Mouse (Mus musculus) lung, adult 2 months (tissue): ENCODE results near the gene Gm42957. TPM values are rescaled to one million over a fixed set of nuclear protein-coding genes. Genes with fewer than 3 reads are reported as not detected.
A peak's percentile ranks its signal among the peaks of the same experiment; 100 is the strongest.

Source experiments
- DNase-seq: peaks from one replicate; pipeline ENCODE4 v3.0.0; 2022
- H3K4me1 ChIP-seq: fragments of 200-500 bp; 2 replicates; pipeline ENCODE4 v1.6.1; 2011; ENCODE audit warnings: low read length; ENCODE audit not compliant: control insufficient read depth, insufficient read depth
- H3K4me3 ChIP-seq: fragments of 200-500 bp; replicated peaks from 2 replicates; pipeline ENCODE3; 2011; ENCODE audit warnings: low read depth, mild to moderate bottlenecking, control low read depth, low read length; ENCODE audit errors: extremely low read depth
- CTCF ChIP-seq: fragments of 200-500 bp; IDR thresholded peaks from 2 replicates; pipeline ENCODE4 v1.5.1; 2011; ENCODE audit warnings: mild to moderate bottlenecking, low read length, control low read depth; ENCODE audit not compliant: insufficient read depth
- POLR2A ChIP-seq: fragments of 200-500 bp; IDR thresholded peaks from 2 replicates; pipeline ENCODE4 v1.6.1; 2011; ENCODE audit warnings: low read depth, mild to moderate bottlenecking, control low read depth, low read length, borderline replicate concordance; ENCODE audit errors: extremely low read depth
- WGBS: fragments of 180-500 bp; shearing (Covaris S2); methylation state at CpG from one replicate; pipeline ENCODE4 v1.1.7; 2018; 5-methylcytosine and 5-hydroxymethylcytosine counted together
- polyA plus RNA-seq: library from polyadenylated mRNA; depleted of rRNA; stranded (reverse); fragments of >200 nt; gene quantifications from 2 replicates; pipeline ENCODE4 v1.2.3, GENCODE M21; 2012; rRNA removed

Gm42957 gene
- 0.02 and 0.18 TPM in 2 replicates for polyA plus RNA-seq

- Histone ChIP-seq H3K4me3 (peak within 1 kb of the TSS; percentile 96), H3K4me1 (peaks cover 12% of the 10 kb centered on the region)
- TF ChIP-seq CTCF, result no peak
- peak; percentile 58; the same call in 1 of the 2 replicates for TF ChIP-seq POLR2A
- 2% methylated on average over 60 of the region's 60 CpGs for WGBS
- peak; percentile 91 for DNase-seq
Observed at GRCm38 (mm10) chr3:96634928-96635879, at the start of gene Gm42957, which contains the start of gene Pex11b. TSS of gene Gm42957 (plus strand) at chr3:96635474. TSS of gene Pex11b (plus strand) at chr3:96635376.

- Histone ChIP-seq H3K4me1 (no peaks in the 10 kb centered on the region; the same call in 1 of the 2 replicates), H3K4me3 (no peak overlapping the region)
- no peak for DNase-seq
- WGBS, result 82% methylated on average over 4 of the region's 4 CpGs
- TF ChIP-seq POLR2A (no peak), CTCF (no peak)
Observed at GRCm38 (mm10) chr3:96590657-96591056, 44.6 kb upstream of the Gm42957 start.

- Histone ChIP-seq H3K4me3 (peak overlapping the region; percentile 90), H3K4me1 (peaks cover 10% of the 10 kb centered on the region)
- WGBS, result under 1% methylated on average over 10 of the region's 10 CpGs
- no peak for DNase-seq
- TF ChIP-seq CTCF (no peak), POLR2A (no peak)
Observed at GRCm38 (mm10) chr3:96593374-96593773, 41.9 kb upstream of the Gm42957 start.

- TF ChIP-seq CTCF, result no peak
- peak; percentile 77; the same call in 1 of the 2 replicates for TF ChIP-seq POLR2A
- peak within 1 kb of the TSS; percentile 90 for H3K4me3 ChIP-seq
- peak; percentile 95 for DNase-seq
- under 1% methylated on average over 37 of the region's 38 CpGs for WGBS
- peaks cover 10% of the 10 kb centered on the region for H3K4me1 ChIP-seq
Observed at GRCm38 (mm10) chr3:96593790-96594560, 41.3 kb upstream of the Gm42957 start, which contains the start of gene Polr3gl. TSS of gene Polr3gl (minus strand) at chr3:96594181.

GRCm38 (mm10) chr3:96594851-96595250 lies 40.4 kb upstream of the Gm42957 start:
- no peak for TF ChIP-seq POLR2A
- TF ChIP-seq CTCF, result no peak
- no peak overlapping the region for H3K4me3 ChIP-seq
- H3K4me1 ChIP-seq, result peaks cover 10% of the 10 kb centered on the region
- WGBS, result 90% methylated on average over 5 of the region's 5 CpGs
- no peak for DNase-seq

GRCm38 (mm10) chr3:96595661-96596060 lies 39.6 kb upstream of the Gm42957 start:
- WGBS, result 38% methylated on average over 6 of the region's 6 CpGs

GRCm38 (mm10) chr3:96596228-96596707 lies 39.0 kb upstream of the Gm42957 start, which contains the start of gene Ankrd34a:
TSS of gene Ankrd34a (plus strand) at chr3:96596636.
- TF ChIP-seq CTCF, result no peak
- no peak for TF ChIP-seq POLR2A
- H3K4me3 ChIP-seq, result peak within 1 kb of the TSS; percentile 69
- no peak for DNase-seq
- WGBS, result 3% methylated on average over 22 of the region's 23 CpGs
- peaks cover 10% of the 10 kb centered on the region for H3K4me1 ChIP-seq

More at GRCm38 (mm10) chr3:96595661-96596060, 39.6 kb upstream of the Gm42957 start:
- no peak overlapping the region for H3K4me3 ChIP-seq
- TF ChIP-seq CTCF, result no peak
- no peak for TF ChIP-seq POLR2A
- H3K4me1 ChIP-seq, result peaks cover 10% of the 10 kb centered on the region
- DNase-seq, result no peak

GRCm38 (mm10) chr3:96596855-96597254 lies 38.4 kb upstream of the Gm42957 start:
- Histone ChIP-seq H3K4me3 (no peak overlapping the region), H3K4me1 (peaks cover 11% of the 10 kb centered on the region)
- DNase-seq, result no peak
- 7% methylated on average over 12 of the region's 12 CpGs for WGBS
- TF ChIP-seq CTCF (no peak), POLR2A (no peak)

GRCm38 (mm10) chr3:96597435-96597891 lies 37.8 kb upstream of the Gm42957 start:
- WGBS, result under 1% methylated on average over 40 of the region's 40 CpGs
- TF ChIP-seq POLR2A, result 0 out of 2 replicates have a peak, but pooled peaks have one; percentile 11
- no peak for TF ChIP-seq CTCF
- Histone ChIP-seq H3K4me1 (peaks cover 12% of the 10 kb centered on the region), H3K4me3 (peak overlapping the region; percentile 69)
- no peak for DNase-seq
